Mouse (Mus musculus) kidney, postnatal 25 days (tissue): ENCODE data around the gene Gm49776.
"Not testable (repeated sequence)": the region's sequence is repeated elsewhere in the genome, so short reads cannot be mapped to it uniquely, and the experiment has no call there.

Experiments used
- DNase-seq, 2 experiments: peaks; one replicate each; pipeline ENCODE4 v3.0.0; 2021; ENCODE audit warnings: mixed read lengths in 2 of 2

Gene Gm49776

DNA sequence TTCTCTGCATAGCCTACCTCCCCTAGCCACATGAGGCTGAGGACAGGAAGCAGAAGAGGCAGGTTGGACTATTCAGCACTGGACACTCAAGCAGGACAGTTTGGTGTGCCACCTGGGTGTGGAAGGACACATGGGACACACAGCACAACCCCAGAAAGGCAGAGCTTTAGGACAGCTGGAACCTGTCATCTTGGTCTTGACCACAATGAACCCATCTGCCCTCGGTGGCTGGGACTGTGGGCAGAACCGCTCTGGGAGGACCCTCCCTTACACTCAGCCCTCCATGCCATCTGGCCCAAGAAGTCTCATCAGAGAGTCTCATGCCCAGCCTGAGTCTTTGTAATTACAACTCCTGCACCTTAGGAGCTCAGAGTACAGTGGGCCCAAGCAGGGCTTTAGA lies 58.1 kb downstream of the Gm49776 start:
- DNase-seq, result no peak

GRCm38 (mm10) chr16:18198365-18199098 lies 59.6 kb downstream of the Gm49776 start:
- DNase-seq, result no peak

DNA sequence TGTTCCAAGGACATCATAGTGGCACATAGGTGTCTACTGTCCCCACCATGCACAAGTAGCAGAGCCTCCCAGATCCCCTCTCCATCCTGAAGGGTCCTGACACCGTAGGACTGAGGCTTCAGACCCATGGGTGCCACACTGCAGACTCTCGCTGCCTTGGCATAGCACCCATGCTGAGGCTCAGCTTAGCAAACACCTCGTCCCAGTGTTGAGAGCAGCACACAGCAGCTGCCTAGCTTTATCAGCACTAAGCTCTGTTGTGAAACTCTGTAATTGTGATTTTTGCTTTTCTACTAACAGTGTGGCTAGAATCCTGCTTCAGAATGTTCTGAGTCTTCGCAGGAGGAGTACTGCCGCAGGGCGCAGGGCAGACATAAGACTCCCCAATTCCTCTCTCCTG lies 60.2 kb downstream of the Gm49776 start:
- no peak for DNase-seq

DNA sequence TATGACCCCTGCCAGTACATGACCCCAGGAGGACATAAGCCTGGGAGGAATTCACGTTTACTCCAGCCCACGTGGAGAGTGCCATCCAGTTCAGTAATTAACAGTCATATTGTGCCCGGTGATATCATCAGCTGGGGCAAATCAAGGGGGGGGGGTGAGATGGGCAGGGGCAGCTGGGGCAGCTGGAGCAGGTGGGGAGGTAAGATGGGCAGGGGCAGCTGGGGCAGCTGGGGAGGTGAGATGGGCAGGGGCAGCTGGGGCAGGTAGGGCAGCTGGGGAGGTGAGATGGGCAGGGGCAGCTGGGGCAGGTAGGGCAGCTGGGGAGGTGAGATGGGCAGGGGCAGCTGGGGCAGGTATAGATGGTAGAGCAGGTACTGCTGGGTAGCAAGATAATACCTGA lies 62.6 kb downstream of the Gm49776 start:
- DNase-seq, result not testable (repeated sequence)
